10 mouse cellular contexts compared by ENCODE assay signal in genomic region chr1:75338091-75338694, GRCm38 (mm10). TPM values are rescaled to one million over a fixed set of nuclear protein-coding genes. Genes with fewer than 3 reads are reported as not detected.
DNase-seq lines count a peak whose midpoint lies in the region; ATAC-seq and TF ChIP-seq lines count a peak whose summit lies in the region.
"Had no signal": no experiment of that assay in that cellular context is flagged by ENCODE, and none has a peak within 500 bp of the region (broad histone marks: within the 10 kb centered on the region; RNA-seq: fewer than 3 reads in every experiment).

No protein-coding gene starts in this region.

- no peak for TF ChIP-seq CTCF in G1E (IDR thresholded peaks at IDR 0.05; ENCODE audit: low read depth, low read length)

- H3K27me3 ChIP-seq in G1E (ENCODE audit: insufficient read depth, low read length), result peaks cover 8% of the 10 kb centered on the region
- peaks cover 5% of the 10 kb centered on the region; the same call in 1 of the 2 replicates for H3K27me3 ChIP-seq in hindbrain, embryonic 13.5 days
- H3K27me3 ChIP-seq in midbrain, embryonic 11.5 days (ENCODE audit: control insufficient read depth, insufficient read depth, low read length), result no peaks in the 10 kb centered on the region

- 29% methylated on average over 11 of the region's 11 CpGs for WGBS in hindbrain, embryonic 13.5 days
- 33% methylated on average over 11 of the region's 11 CpGs for WGBS in midbrain, embryonic 11.5 days

- H3K9me3 ChIP-seq in G1E (replicated peaks), result no peaks in the 10 kb centered on the region
- H3K9me3 ChIP-seq in hindbrain, embryonic 13.5 days, result no peaks in the 10 kb centered on the region
- H3K9me3 ChIP-seq in midbrain, embryonic 11.5 days (ENCODE audit: control insufficient read depth, low read length), result no peaks in the 10 kb centered on the region

- ATAC-seq in G1E (ENCODE audit: extremely low read depth, insufficient number of reproducible peaks, low FRiP score, poor library complexity, severe bottlenecking), result no peak
- ATAC-seq in hindbrain, embryonic 13.5 days (ENCODE audit: low FRiP score), result peak; percentile 29; the same call in 1 of the 2 replicates
- peak; percentile 34 for ATAC-seq in midbrain, embryonic 11.5 days (ENCODE audit: low FRiP score)

- peak; percentile 88 for DNase-seq in heart, adult 11 months
- no peak for DNase-seq in heart, postnatal 36 days
- no peak for DNase-seq in G1E (ENCODE audit: low spot score)
- DNase-seq in midbrain, embryonic 11.5 days (ENCODE audit: low spot score, missing footprints), result peak; percentile 89
- no peak for DNase-seq in thymus, adult 18-20 months
- DNase-seq in heart, postnatal 4 days, result no peak
- no peak for DNase-seq in spleen, postnatal 10 days (ENCODE audit: low spot score in 2 of 2)
- DNase-seq: lung, postnatal 36 days; thymus, postnatal 14 days had no signal

- H3K4me3 ChIP-seq in G1E (ENCODE audit: low read depth, low read length), result peak overlapping the region; percentile 54; the same call in 1 of the 2 replicates
- no peak overlapping the region for H3K4me3 ChIP-seq in hindbrain, embryonic 13.5 days
- no peak overlapping the region for H3K4me3 ChIP-seq in midbrain, embryonic 11.5 days (ENCODE audit: low read depth, low read length)

- H3K9ac ChIP-seq in hindbrain, embryonic 13.5 days, result peak overlapping the region; percentile 29
- H3K9ac ChIP-seq in midbrain, embryonic 11.5 days (ENCODE audit: low read length), result no peak overlapping the region

- H3K4me2 ChIP-seq in hindbrain, embryonic 13.5 days, result no peak overlapping the region
- no peak overlapping the region for H3K4me2 ChIP-seq in midbrain, embryonic 11.5 days

- H3K4me1 ChIP-seq in G1E (ENCODE audit: insufficient read depth, low read depth, low read length), result peaks cover 87% of the 10 kb centered on the region
- H3K4me1 ChIP-seq in hindbrain, embryonic 13.5 days (replicated peaks), result peaks cover 25% of the 10 kb centered on the region
- H3K4me1 ChIP-seq in midbrain, embryonic 11.5 days (ENCODE audit: control insufficient read depth, insufficient read depth, low read length), result peaks cover 16% of the 10 kb centered on the region

- H3K36me3 ChIP-seq in G1E (replicated peaks), result no peaks in the 10 kb centered on the region
- H3K36me3 ChIP-seq in hindbrain, embryonic 13.5 days, result no peaks in the 10 kb centered on the region
- H3K36me3 ChIP-seq in midbrain, embryonic 11.5 days (ENCODE audit: control insufficient read depth, insufficient read depth, low read length), result no peaks in the 10 kb centered on the region

- peak overlapping the region; percentile 79 for H3K27ac ChIP-seq in hindbrain, embryonic 13.5 days
- H3K27ac ChIP-seq in midbrain, embryonic 11.5 days (ENCODE audit: low read depth, low read length), result no peak overlapping the region

- intact Hi-C loops in heart, postnatal 36 days (cut with DNase I), result no loop called here

RNA-seq across cellular contexts. Expression of gene Dnpep, which starts 20.4 kb away (rescaled TPM):
- total RNA-seq in heart, postnatal 36 days (2021), result 10 to 100 TPM; 78.0 to 89.7 TPM
- total RNA-seq in G1E (2014; fragmentation: Nextera tagmentation) (56.3 and 73.7 TPM in 2 replicates), G1E (2017) (38.7 and 47.2 TPM in 2 replicates)
- 69.4 and 79.0 TPM in 2 replicates for polyA plus RNA-seq in G1E (2012)
- 161 and 170 TPM in 2 replicates for polyA plus RNA-seq in hindbrain, embryonic 13.5 days (2015; fragmentation: Nextera tagmentation; extraction: Ambion mirVana)
- 149 TPM in 2 replicates for polyA plus RNA-seq in midbrain, embryonic 11.5 days (2014; fragmentation: Nextera tagmentation; extraction: Ambion mirVana)
- 10 to 100 TPM; 89.5 to 89.8 TPM for total RNA-seq in heart, postnatal 4 days (2021)

RNA-seq across cellular contexts. Expression of gene Des, which starts 21.9 kb away (rescaled TPM):
- 1,000 to 10,000 TPM; 1,347 to 1,420 TPM for total RNA-seq in heart, postnatal 36 days (2021)
- 12.9 and 19.0 TPM in 2 replicates for total RNA-seq in G1E (2014; fragmentation: Nextera tagmentation)
- 3.4 and 5.6 TPM in 2 replicates for total RNA-seq in G1E (2017)
- 12.7 and 13.8 TPM in 2 replicates for polyA plus RNA-seq in G1E (2012)
- 1.8 and 2.9 TPM in 2 replicates for polyA plus RNA-seq in hindbrain, embryonic 13.5 days (2015; fragmentation: Nextera tagmentation; extraction: Ambion mirVana)
- 0.52 and 0.68 TPM in 2 replicates for polyA plus RNA-seq in midbrain, embryonic 11.5 days (2014; fragmentation: Nextera tagmentation; extraction: Ambion mirVana)
- total RNA-seq in heart, postnatal 4 days (2021), result 100 to 1,000 TPM; 742 to 747 TPM

RNA-seq across cellular contexts. Expression of gene Speg, which starts 36.9 kb away (rescaled TPM):
- 100 to 1,000 TPM; 120 to 128 TPM for total RNA-seq in heart, postnatal 36 days (2021)
- total RNA-seq in G1E (2014; fragmentation: Nextera tagmentation) (1.9 and 7.7 TPM in 2 replicates), G1E (2017) (1.9 and 2.3 TPM in 2 replicates)
- polyA plus RNA-seq in G1E (2012), result 10.3 and 12.6 TPM in 2 replicates
- 15.9 and 16.0 TPM in 2 replicates for polyA plus RNA-seq in hindbrain, embryonic 13.5 days (2015; fragmentation: Nextera tagmentation; extraction: Ambion mirVana)
- 13.4 and 15.2 TPM in 2 replicates for polyA plus RNA-seq in midbrain, embryonic 11.5 days (2014; fragmentation: Nextera tagmentation; extraction: Ambion mirVana)
- 100 to 1,000 TPM; 121 to 123 TPM for total RNA-seq in heart, postnatal 4 days (2021)

RNA-seq across cellular contexts. Expression of gene Resp18, which starts 60.0 kb away (rescaled TPM):
- not detected for total RNA-seq in heart, postnatal 36 days (2021)
- total RNA-seq in G1E (2014; fragmentation: Nextera tagmentation) (not detected in 2 replicates), G1E (2017) (not detected in 2 replicates)
- not detected in 2 replicates for polyA plus RNA-seq in G1E (2012)
- 131 and 140 TPM in 2 replicates for polyA plus RNA-seq in hindbrain, embryonic 13.5 days (2015; fragmentation: Nextera tagmentation; extraction: Ambion mirVana)
- polyA plus RNA-seq in midbrain, embryonic 11.5 days (2014; fragmentation: Nextera tagmentation; extraction: Ambion mirVana), result 28.5 and 34.8 TPM in 2 replicates
- not detected for total RNA-seq in heart, postnatal 4 days (2021)

Comparison
In these comparisons a context has a peak if more than half of its experiments do, and no peak if none do; other contexts are left out.
1. DNase-seq: peak in heart, adult 11 months (single experiment) and midbrain, embryonic 11.5 days (single experiment); none in heart, postnatal 36 days (0 of 2), G1E (single experiment), thymus, adult 18-20 months (0 of 2), heart, postnatal 4 days (single experiment) and spleen, postnatal 10 days (0 of 2).
2. RNA of gene Des, which starts 21.9 kb away (total RNA-seq): 1,347 to 1,420 TPM in heart, postnatal 36 days and 742 to 747 TPM in heart, postnatal 4 days; 3.4 to 19.0 TPM in G1E; every median in the first group is over 10 times any median in the second.
3. RNA of gene Speg, which starts 36.9 kb away (total RNA-seq): 120 to 128 TPM in heart, postnatal 36 days and 121 to 123 TPM in heart, postnatal 4 days; 1.9 to 7.7 TPM in G1E; every median in the first group is over 10 times any median in the second.